Mouse (Mus musculus) limb, embryonic 11.5 days (tissue): ENCODE measurements around the gene 1810043G02Rik. TPM values are rescaled to one million over a fixed set of nuclear protein-coding genes. Genes with fewer than 3 reads are reported as not detected.
"Not testable (repeated sequence)": the region's sequence is repeated elsewhere in the genome, so short reads cannot be mapped to it uniquely, and the experiment has no call there.

Source experiments
- ATAC-seq: fragments of 200-750 bp; cut with Nextera tagmentation; 2 replicates; pipeline ENCODE4 v1.8.0; 2017; ENCODE audit warnings: low read depth; ENCODE audit not compliant: insufficient number of reproducible peaks, low FRiP score, low TSS enrichment
- DNase-seq: peaks from one replicate; pipeline ENCODE4 v3.0.0-alpha.2; 2015; ENCODE audit warnings: low spot score
- H3K27ac ChIP-seq: fragments of 300-500 bp; sonication (generic); replicated peaks from 2 replicates; pipeline ENCODE4 v1.5.1; 2014; ENCODE audit warnings: low read depth, mild to moderate bottlenecking, low read length
- H3K27me3 ChIP-seq: fragments of 300-500 bp; sonication (generic); 2 replicates; pipeline ENCODE4 v1.6.1; 2014; ENCODE audit warnings: mild to moderate bottlenecking, low read length, mixed read lengths; ENCODE audit not compliant: control insufficient read depth, insufficient read depth
- H3K36me3 ChIP-seq: fragments of 300-500 bp; sonication (generic); 2 replicates; pipeline ENCODE4 v1.6.1; 2014; ENCODE audit warnings: mild to moderate bottlenecking, low read length, moderate library complexity, mixed read lengths; ENCODE audit not compliant: control insufficient read depth, insufficient read depth
- H3K4me1 ChIP-seq: fragments of 300-500 bp; sonication (generic); 2 replicates; pipeline ENCODE4 v1.6.1; 2014; ENCODE audit warnings: low read length, mixed read lengths; ENCODE audit not compliant: control insufficient read depth, insufficient read depth
- H3K4me2 ChIP-seq: fragments of 300-500 bp; sonication (generic); 2 replicates; pipeline ENCODE4 v1.6.1; 2014; ENCODE audit warnings: low read depth, mild to moderate bottlenecking, moderate library complexity; ENCODE audit not compliant: severe bottlenecking
- H3K4me3 ChIP-seq: fragments of 300-500 bp; sonication (generic); 2 replicates; pipeline ENCODE4 v1.5.1; 2014; ENCODE audit warnings: low read depth, low read length
- H3K9ac ChIP-seq: fragments of 300-500 bp; sonication (generic); 2 replicates; pipeline ENCODE4 v1.6.1; 2014; ENCODE audit warnings: mild to moderate bottlenecking, low read length
- H3K9me3 ChIP-seq: fragments of 300-500 bp; sonication (generic); 2 replicates; pipeline ENCODE4 v1.6.1; 2016; ENCODE audit warnings: low read length; ENCODE audit not compliant: control insufficient read depth
- WGBS: fragments of 180-500 bp; shearing (Covaris S2); extraction: QIAGEN DNeasy Blood & Tissue Kit; methylation state at CpG from one replicate; pipeline ENCODE4 v1.1.7; 2014; 5-methylcytosine and 5-hydroxymethylcytosine counted together
- polyA plus RNA-seq: library from polyadenylated mRNA; unstranded; fragments of >200 nt; fragmentation: Nextera tagmentation; extraction: Ambion mirVana; gene quantifications from 2 replicates; pipeline ENCODE4 v1.2.1, GENCODE M21; 2014

Gene 1810043G02Rik
- polyA plus RNA-seq = 29.5 and 31.0 TPM in 2 replicates

- H3K4me2 ChIP-seq = peak within 1 kb of the TSS; percentile 57
- WGBS = 1% methylated on average over 57 of the region's 57 CpGs
These were observed at the start of gene 1810043G02Rik for GRCm38 (mm10) chr10:77978351-77979350. Gene 1810043G02Rik (plus strand): TSS chr10:77978524.

GRCm38 (mm10) chr10:77939685-77940084 is 38.6 kb upstream of the 1810043G02Rik start:
- Histone ChIP-seq H3K36me3 (no peaks in the 10 kb centered on the region), H3K4me3 (no peak overlapping the region), H3K9me3 (no peaks in the 10 kb centered on the region), H3K4me1 (no peaks in the 10 kb centered on the region), H3K9ac (no peak overlapping the region), H3K4me2 (no peak overlapping the region), H3K27me3 (no peaks in the 10 kb centered on the region), H3K27ac (no peak overlapping the region)
- DNase-seq = no peak
- ATAC-seq = no peak
- WGBS = 73% methylated on average over 2 of the region's 2 CpGs

More at GRCm38 (mm10) chr10:77978351-77979350, at the start of gene 1810043G02Rik:
- Histone ChIP-seq H3K9ac (peak within 1 kb of the TSS; percentile 74), H3K9me3 (no peaks in the 10 kb centered on the region), H3K36me3 (no peaks in the 10 kb centered on the region), H3K4me3 (peak within 1 kb of the TSS; percentile 46), H3K27ac (no peak within 1 kb of the TSS), H3K4me1 (0 out of 2 replicates have a peak, but pooled peaks cover 2% of the 10 kb centered on the region), H3K27me3 (no peaks in the 10 kb centered on the region)
- ATAC-seq = peak; percentile 95
- DNase-seq = peak; percentile 99

- H3K4me1 ChIP-seq, H3K4me2 ChIP-seq, ATAC-seq, H3K9me3 ChIP-seq, H3K4me3 ChIP-seq, H3K9ac ChIP-seq, H3K27me3 ChIP-seq, DNase-seq, H3K36me3 ChIP-seq, H3K27ac ChIP-seq: not testable (repeated sequence)
- 95% methylated on average over 8 of the region's 12 CpGs for WGBS
These were observed 27.9 kb upstream of the 1810043G02Rik start for GRCm38 (mm10) chr10:77950468-77950867.

GRCm38 (mm10) chr10:77962725-77963124 is 15.6 kb upstream of the 1810043G02Rik start:
- DNase-seq (no peak), ATAC-seq (no peak)
- H3K9ac ChIP-seq = no peak overlapping the region
- no peak overlapping the region for H3K4me2 ChIP-seq
- H3K4me1 ChIP-seq = no peaks in the 10 kb centered on the region
- no peaks in the 10 kb centered on the region for H3K27me3 ChIP-seq
- no peaks in the 10 kb centered on the region for H3K9me3 ChIP-seq
- WGBS = 83% methylated on average over 2 of the region's 2 CpGs
- H3K27ac ChIP-seq = no peak overlapping the region
- no peak overlapping the region for H3K4me3 ChIP-seq
- no peaks in the 10 kb centered on the region for H3K36me3 ChIP-seq

GRCm38 (mm10) chr10:77963971-77964370 is 14.4 kb upstream of the 1810043G02Rik start:
- Histone ChIP-seq H3K27ac (no peak overlapping the region), H3K4me2 (no peak overlapping the region), H3K9me3 (no peaks in the 10 kb centered on the region), H3K4me1 (no peaks in the 10 kb centered on the region), H3K27me3 (peaks cover 7% of the 10 kb centered on the region), H3K9ac (no peak overlapping the region), H3K36me3 (no peaks in the 10 kb centered on the region), H3K4me3 (no peak overlapping the region)
- DNase-seq (no peak), ATAC-seq (no peak)
- WGBS = 83% methylated on average over 6 of the region's 6 CpGs

- H3K27me3 ChIP-seq = peaks cover 22% of the 10 kb centered on the region
- H3K4me1 ChIP-seq = no peaks in the 10 kb centered on the region
- ATAC-seq (no peak), DNase-seq (peak; percentile 54)
- peak overlapping the region; percentile 52 for H3K4me2 ChIP-seq
- 7% methylated on average over 26 of the region's 26 CpGs for WGBS
- no peaks in the 10 kb centered on the region for H3K36me3 ChIP-seq
- no peaks in the 10 kb centered on the region for H3K9me3 ChIP-seq
- H3K27ac ChIP-seq = no peak overlapping the region
- H3K9ac ChIP-seq = peak overlapping the region; percentile 37
- peak overlapping the region; percentile 25 for H3K4me3 ChIP-seq
These were observed 8.9 kb upstream of the 1810043G02Rik start for GRCm38 (mm10) chr10:77969274-77969972.

- no peaks in the 10 kb centered on the region for H3K9me3 ChIP-seq
- H3K27me3 ChIP-seq = peaks cover 22% of the 10 kb centered on the region
- peak overlapping the region; percentile 52 for H3K4me2 ChIP-seq
- H3K4me1 ChIP-seq = no peaks in the 10 kb centered on the region
- H3K36me3 ChIP-seq = no peaks in the 10 kb centered on the region
- peak overlapping the region; percentile 37 for H3K9ac ChIP-seq
- H3K4me3 ChIP-seq = peak overlapping the region; percentile 25
- H3K27ac ChIP-seq = no peak overlapping the region
- no peak; the same call in 1 of the 2 replicates for ATAC-seq
- WGBS = 12% methylated on average over 8 of the region's 8 CpGs
- DNase-seq = no peak
These were observed 8.4 kb upstream of the 1810043G02Rik start for GRCm38 (mm10) chr10:77969973-77970325.

- 85% methylated on average over 6 of the region's 6 CpGs for WGBS
- Histone ChIP-seq H3K4me1 (no peaks in the 10 kb centered on the region), H3K4me2 (peak within 1 kb of the TSS; percentile 52), H3K9me3 (no peaks in the 10 kb centered on the region), H3K9ac (peak within 1 kb of the TSS; percentile 37), H3K27me3 (peaks cover 22% of the 10 kb centered on the region), H3K27ac (no peak within 1 kb of the TSS), H3K36me3 (no peaks in the 10 kb centered on the region), H3K4me3 (peak within 1 kb of the TSS; percentile 25)
- DNase-seq (no peak), ATAC-seq (no peak)
These were observed 7.8 kb upstream of the 1810043G02Rik start, which contains the start of gene Trpm2 for GRCm38 (mm10) chr10:77970481-77970880. Gene Trpm2 (minus strand): TSS chr10:77970563.
